Mouse (Mus musculus): ENCODE results near the gene St8sia1. TPM values are rescaled to one million over a fixed set of nuclear protein-coding genes. Genes with fewer than 3 reads are reported as not detected.

St8sia1 gene
- polyA plus RNA-seq, 1 experiment from 2014 or later = 7.6 TPM

DNA sequence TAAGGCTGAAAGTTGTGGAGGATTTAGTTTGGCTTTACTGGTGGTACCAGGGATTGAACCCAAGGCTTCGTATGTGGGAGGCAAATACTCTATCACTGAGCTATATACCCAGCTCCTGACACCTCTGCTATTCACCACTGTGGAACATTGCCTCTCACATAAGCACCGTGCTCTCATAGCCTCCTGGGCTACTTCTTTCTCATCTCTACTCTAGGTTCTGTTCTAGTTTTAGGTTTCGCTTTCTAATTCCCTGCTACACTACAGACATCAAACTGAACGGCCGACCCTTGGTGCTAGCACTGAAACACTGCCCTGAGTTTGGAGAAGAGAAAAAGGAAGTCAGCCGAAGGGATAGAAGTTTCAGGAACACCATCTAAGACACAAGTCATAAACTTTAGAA, 99.1 kb downstream of the St8sia1 start:
- Histone ChIP-seq H3K36me3 (peaks cover 30% of the 10 kb centered on the region), H3K9me3 (no peaks in the 10 kb centered on the region), H3K4me1 (replicated peaks) (peaks cover 25% of the 10 kb centered on the region), H3K27ac (no peak overlapping the region), H3K4me2 (no peak overlapping the region), H3K9ac (no peak overlapping the region), H3K27me3 (no peaks in the 10 kb centered on the region), H3K4me3 (no peak overlapping the region)
- no peak for ATAC-seq (ENCODE audit: low FRiP score)
- 92% methylated on average over 6 of the region's 6 CpGs for WGBS

DNA sequence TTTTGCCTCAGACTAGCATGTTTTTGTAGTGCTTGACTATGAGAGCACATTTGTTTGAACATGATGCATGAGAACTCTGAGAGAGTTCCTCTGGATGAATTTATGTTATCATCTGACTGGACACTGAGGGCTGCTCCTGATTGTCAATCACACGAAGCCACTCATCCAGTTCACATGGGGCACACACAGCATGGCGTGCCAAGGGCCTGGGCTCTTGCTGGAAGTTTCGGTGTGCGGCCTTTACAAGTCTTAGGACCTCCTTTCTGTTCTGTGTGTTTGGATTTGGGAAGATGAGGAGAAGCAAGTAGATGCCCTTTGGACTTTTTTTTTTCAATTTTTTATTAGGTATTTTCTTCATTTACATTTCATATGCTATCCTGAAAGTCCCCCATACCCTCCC, 100.4 kb downstream of the St8sia1 start:
- Histone ChIP-seq H3K4me1 (replicated peaks) (peaks cover 20% of the 10 kb centered on the region), H3K27ac (no peak overlapping the region), H3K9ac (no peak overlapping the region), H3K9me3 (no peaks in the 10 kb centered on the region), H3K27me3 (no peaks in the 10 kb centered on the region), H3K36me3 (peaks cover 30% of the 10 kb centered on the region), H3K4me3 (no peak overlapping the region), H3K4me2 (no peak overlapping the region)
- no peak for ATAC-seq (ENCODE audit: low FRiP score)
- 96% methylated on average over 4 of the region's 4 CpGs for WGBS

DNA sequence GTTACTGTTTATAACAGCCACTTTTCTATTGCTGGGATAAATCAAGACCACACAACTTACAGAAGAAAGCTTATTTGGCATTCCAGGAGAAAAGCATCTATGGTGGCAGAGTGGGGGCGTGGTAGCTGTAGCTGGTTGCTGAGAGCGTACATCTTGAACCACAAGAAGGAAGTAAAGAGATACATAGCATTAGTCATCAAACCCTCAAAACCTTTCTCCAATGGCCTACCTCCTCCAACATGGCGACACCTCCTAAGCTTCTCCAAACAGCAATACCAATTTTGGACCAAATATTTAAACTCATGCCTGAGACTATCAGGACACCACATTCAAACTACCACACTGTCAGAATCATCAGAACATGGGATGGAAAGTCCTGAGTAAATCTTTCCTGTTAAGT, 102.0 kb downstream of the St8sia1 start:
- no peaks in the 10 kb centered on the region for H3K27me3 ChIP-seq
- no peak overlapping the region for H3K9ac ChIP-seq
- no peak overlapping the region for H3K4me2 ChIP-seq
- WGBS = 97% methylated on average over 3 of the region's 3 CpGs
- H3K4me1 ChIP-seq (replicated peaks) = peaks cover 17% of the 10 kb centered on the region
- H3K9me3 ChIP-seq = no peaks in the 10 kb centered on the region
- H3K4me3 ChIP-seq = no peak overlapping the region
- H3K36me3 ChIP-seq = peaks cover 30% of the 10 kb centered on the region
- H3K27ac ChIP-seq = no peak overlapping the region
- no peak for ATAC-seq (ENCODE audit: low FRiP score)

DNA sequence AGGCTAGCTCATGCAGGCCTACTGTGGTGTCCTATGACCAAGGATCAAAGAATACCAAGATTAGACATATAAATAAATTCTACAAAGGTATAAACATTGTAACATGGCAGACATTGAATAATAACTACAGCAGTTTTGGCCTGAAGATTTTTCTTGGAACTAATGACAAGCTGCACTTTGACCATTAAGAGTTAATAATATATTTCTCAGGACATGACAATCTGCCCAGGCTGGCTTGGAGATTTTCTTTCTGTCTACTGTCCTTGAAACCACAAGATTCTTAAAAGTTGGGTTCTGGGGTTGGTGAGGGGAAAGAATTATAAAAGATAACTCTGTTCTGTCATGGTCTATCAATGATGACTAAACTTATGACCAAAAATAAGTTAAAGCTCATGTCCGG, 103.9 kb downstream of the St8sia1 start:
- Histone ChIP-seq H3K9ac (no peak overlapping the region), H3K4me1 (replicated peaks) (peaks cover 24% of the 10 kb centered on the region), H3K27ac (no peak overlapping the region), H3K36me3 (peaks cover 23% of the 10 kb centered on the region), H3K4me3 (no peak overlapping the region), H3K27me3 (no peaks in the 10 kb centered on the region), H3K9me3 (no peaks in the 10 kb centered on the region), H3K4me2 (no peak overlapping the region)
- no peak for ATAC-seq (ENCODE audit: low FRiP score)
- 92% methylated on average over 1 of the region's 1 CpGs for WGBS

DNA sequence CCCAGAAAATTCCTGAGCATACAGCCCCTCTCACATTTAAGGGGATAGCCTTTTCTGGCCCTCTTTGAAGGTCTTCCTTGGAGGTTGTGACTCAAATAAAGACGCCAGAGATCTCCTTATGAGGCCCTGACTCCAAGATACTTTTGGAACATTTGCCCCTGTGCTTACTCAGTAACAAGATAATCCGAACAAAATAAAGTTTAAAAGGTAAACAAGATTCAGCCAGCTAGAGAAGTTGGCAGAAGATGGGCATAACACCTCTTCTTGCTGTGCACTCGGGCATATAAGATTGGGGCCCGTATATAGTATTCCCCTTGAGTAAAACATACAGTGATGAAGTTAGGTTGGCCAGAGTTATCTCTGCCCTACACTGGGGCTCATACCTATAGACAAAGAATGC, 104.3 kb downstream of the St8sia1 start:
- no peaks in the 10 kb centered on the region for H3K9me3 ChIP-seq
- no peak for ATAC-seq (ENCODE audit: low FRiP score)
- H3K36me3 ChIP-seq = peaks cover 21% of the 10 kb centered on the region
- no peak overlapping the region for H3K27ac ChIP-seq
- no peak overlapping the region for H3K4me2 ChIP-seq
- H3K9ac ChIP-seq = no peak overlapping the region
- no peak overlapping the region for H3K4me3 ChIP-seq
- H3K4me1 ChIP-seq (replicated peaks) = peaks cover 24% of the 10 kb centered on the region
- H3K27me3 ChIP-seq = no peaks in the 10 kb centered on the region
- WGBS = 96% methylated on average over 4 of the region's 4 CpGs

DNA sequence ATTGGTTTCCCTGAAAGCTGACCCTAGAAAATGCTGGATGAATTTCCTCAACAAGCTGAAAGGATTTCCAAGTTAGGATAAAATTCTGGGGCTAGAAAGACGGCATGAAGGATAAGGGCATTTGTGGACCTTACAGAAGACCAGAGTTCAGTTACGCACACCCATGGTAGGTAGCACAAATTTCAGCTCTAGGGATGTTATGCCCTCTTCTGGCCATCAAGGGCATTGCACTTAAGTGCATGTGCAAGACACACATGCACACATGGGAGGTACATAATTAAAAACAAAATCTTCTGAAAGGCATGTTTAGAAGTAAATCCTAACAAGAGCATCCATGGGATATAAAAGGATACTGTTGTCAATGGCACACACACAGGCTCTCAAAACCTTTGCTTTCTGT, 105.3 kb downstream of the St8sia1 start:
- Histone ChIP-seq H3K9ac (no peak overlapping the region), H3K4me2 (no peak overlapping the region), H3K4me3 (no peak overlapping the region), H3K9me3 (no peaks in the 10 kb centered on the region), H3K27me3 (no peaks in the 10 kb centered on the region), H3K27ac (no peak overlapping the region), H3K4me1 (replicated peaks) (peaks cover 24% of the 10 kb centered on the region), H3K36me3 (peaks cover 20% of the 10 kb centered on the region)
- no peak for ATAC-seq (ENCODE audit: low FRiP score)
- WGBS = 95% methylated on average over 2 of the region's 2 CpGs

DNA sequence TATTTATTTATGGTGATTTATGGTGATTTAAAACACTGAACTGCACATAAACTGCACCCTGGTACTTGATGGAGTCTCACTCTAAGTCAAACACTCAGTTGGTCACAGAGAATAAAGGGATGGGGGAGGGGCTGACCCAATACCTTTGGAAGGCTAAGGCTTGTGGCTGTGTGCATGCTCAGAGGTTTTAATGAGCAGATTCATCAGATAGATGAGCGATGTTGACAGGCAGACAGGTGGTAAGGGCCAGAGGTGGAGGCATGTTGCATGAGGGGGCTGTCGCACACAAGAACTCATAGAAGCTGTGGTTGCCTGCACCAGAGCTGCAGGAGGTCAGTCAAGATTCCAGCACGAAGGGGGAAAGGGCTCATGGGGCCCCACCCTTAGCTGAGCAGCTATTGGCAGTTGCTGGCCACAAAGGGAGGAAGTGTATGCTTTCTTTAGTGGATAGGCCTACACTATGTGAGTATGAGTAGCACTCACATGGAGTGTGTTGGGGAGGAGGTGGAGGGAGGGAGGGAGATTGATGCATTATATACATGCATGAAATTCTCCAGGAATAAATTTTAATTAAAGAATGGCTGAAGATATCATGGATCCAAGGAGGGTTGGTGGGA, 107.9 kb downstream of the St8sia1 start:
- Histone ChIP-seq H3K4me3 (no peak overlapping the region), H3K27ac (peak overlapping the region; percentile 4; the same call in 1 of the 2 replicates), H3K4me1 (replicated peaks) (peaks cover 27% of the 10 kb centered on the region), H3K9ac (no peak overlapping the region), H3K9me3 (no peaks in the 10 kb centered on the region), H3K27me3 (no peaks in the 10 kb centered on the region), H3K4me2 (no peak overlapping the region), H3K36me3 (no peaks in the 10 kb centered on the region)
- WGBS = 42% methylated on average over 3 of the region's 3 CpGs
- ATAC-seq (ENCODE audit: low FRiP score) = 0 out of 2 replicates have a peak, but pooled peaks have one; percentile 48

DNA sequence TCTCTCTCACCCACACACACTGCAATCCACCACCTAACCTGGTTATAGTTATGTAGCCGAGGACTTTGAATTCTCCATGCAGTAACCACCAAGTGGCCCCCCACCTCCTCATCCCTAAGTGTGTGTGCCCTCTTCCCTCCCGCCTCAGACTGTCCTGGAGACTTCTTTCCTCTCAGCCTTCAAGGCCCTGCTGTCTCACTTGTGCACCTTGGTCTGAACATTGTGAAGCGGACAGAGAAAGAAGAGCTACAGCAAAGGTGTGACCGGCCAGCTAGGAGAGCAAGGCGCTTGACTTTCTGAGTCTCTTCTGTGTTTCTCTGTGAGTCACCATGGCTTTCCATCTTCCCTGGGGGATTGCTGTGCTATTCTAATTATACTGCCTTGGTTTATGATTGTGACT, 108.5 kb downstream of the St8sia1 start:
- WGBS = 93% methylated on average over 5 of the region's 5 CpGs
- ATAC-seq (ENCODE audit: low FRiP score) = 0 out of 2 replicates have a peak, but pooled peaks have one; percentile 37
- Histone ChIP-seq H3K36me3 (no peaks in the 10 kb centered on the region), H3K9ac (no peak overlapping the region), H3K9me3 (no peaks in the 10 kb centered on the region), H3K27me3 (no peaks in the 10 kb centered on the region), H3K27ac (no peak overlapping the region), H3K4me2 (no peak overlapping the region), H3K4me3 (no peak overlapping the region), H3K4me1 (replicated peaks) (peaks cover 27% of the 10 kb centered on the region)

DNA sequence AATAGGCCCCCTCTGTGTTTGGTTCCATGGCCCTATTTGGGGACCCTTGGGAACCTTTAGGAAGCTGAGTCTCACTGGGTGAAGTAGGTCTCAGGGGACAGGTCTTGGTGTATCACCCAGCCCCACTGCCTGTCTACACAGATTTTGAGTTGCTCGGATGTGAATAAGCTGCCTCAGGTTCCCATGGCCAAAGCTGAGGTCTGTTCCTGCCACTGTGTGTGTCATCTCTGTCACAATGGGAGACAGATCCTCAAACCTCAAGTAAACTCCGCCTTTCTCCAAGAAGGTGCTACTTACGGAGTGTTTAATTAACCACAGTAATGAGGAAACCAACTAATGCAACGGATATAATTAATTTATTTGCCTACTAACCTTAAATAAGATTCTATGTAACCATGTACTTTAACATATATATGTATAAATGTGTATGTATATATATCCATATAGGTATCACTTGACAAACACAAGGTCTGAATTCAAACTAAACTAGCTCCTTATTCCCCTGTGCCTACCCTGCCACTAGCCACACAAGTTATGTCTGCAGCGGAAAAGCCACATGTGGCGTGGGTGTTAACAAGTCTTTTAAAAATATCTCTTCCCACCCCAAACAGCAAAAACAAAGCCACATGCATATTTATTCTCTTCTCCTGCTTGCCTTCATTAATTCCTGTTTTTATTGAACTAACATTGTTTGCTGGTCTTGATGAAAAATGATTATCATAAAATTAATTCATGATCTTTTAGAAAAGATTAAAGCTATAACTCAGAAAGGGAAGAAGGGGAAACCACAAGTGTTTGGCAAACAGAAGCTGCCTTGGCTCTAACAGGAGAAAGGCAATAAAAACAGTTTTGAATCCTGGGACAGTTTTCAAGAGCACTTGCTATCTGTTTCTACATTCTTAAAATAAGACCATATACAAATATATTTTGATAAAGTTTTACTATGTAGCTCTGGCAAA, 111.6 kb downstream of the St8sia1 start:
- ATAC-seq (ENCODE audit: low FRiP score) = no peak
- H3K4me2 ChIP-seq = no peak overlapping the region
- no peaks in the 10 kb centered on the region for H3K36me3 ChIP-seq
- H3K4me3 ChIP-seq = no peak overlapping the region
- H3K4me1 ChIP-seq (replicated peaks) = peaks cover 22% of the 10 kb centered on the region
- H3K9me3 ChIP-seq = no peaks in the 10 kb centered on the region
- H3K9ac ChIP-seq = no peak overlapping the region
- no peak overlapping the region for H3K27ac ChIP-seq
- WGBS = 82% methylated on average over 6 of the region's 6 CpGs
- no peaks in the 10 kb centered on the region for H3K27me3 ChIP-seq

DNA sequence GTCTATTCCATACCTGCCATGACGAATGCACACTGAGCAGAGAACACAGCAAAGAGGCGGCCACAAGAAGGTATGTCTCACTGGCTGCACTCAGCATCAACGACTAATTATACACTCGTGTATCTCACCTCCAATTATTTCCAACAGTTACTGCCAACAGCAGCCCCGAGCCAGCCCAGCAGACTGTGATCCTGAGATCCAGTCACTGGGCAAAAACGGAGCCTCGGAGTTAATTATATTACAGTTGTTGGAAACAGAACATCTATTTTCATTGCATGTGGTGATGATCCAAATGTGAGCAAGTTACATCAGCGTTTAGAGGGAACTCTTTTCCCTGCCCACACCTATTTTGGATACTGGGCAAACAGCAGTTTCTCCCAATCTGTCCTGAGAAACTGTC, 113.8 kb downstream of the St8sia1 start:
- no peak overlapping the region for H3K4me2 ChIP-seq
- no peaks in the 10 kb centered on the region for H3K27me3 ChIP-seq
- no peak overlapping the region for H3K27ac ChIP-seq
- 81% methylated on average over 8 of the region's 8 CpGs for WGBS
- H3K36me3 ChIP-seq = no peaks in the 10 kb centered on the region
- ATAC-seq (ENCODE audit: low FRiP score) = no peak
- peaks cover 3% of the 10 kb centered on the region; the same call in 1 of the 2 replicates for H3K4me1 ChIP-seq (replicated peaks)
- H3K4me3 ChIP-seq = no peak overlapping the region
- no peaks in the 10 kb centered on the region for H3K9me3 ChIP-seq
- no peak overlapping the region for H3K9ac ChIP-seq

DNA sequence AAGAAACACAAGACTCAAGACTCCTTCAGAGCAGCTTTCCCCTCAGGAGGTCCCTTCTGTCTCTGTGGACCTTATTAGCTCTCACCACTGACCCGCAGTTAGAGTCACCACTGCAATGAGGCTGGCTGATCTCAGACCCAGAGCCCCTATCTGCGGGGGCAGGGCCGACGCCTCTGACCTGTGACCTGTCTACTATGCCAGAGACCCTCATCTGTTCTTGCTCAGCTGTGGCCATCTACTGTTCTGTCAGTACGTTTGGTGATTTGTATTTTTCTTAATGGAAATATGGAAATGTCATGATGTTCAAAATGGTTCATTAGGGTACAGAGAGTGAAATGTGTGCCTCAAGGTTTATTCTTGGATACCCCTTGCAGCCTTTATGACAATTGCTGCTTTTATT, 114.9 kb downstream of the St8sia1 start:
- WGBS = 56% methylated on average over 5 of the region's 5 CpGs
- H3K27ac ChIP-seq = no peak overlapping the region
- H3K27me3 ChIP-seq = no peaks in the 10 kb centered on the region
- no peak overlapping the region for H3K9ac ChIP-seq
- no peak overlapping the region for H3K4me3 ChIP-seq
- no peak overlapping the region for H3K4me2 ChIP-seq
- ATAC-seq (ENCODE audit: low FRiP score) = no peak
- 0 out of 2 replicates have a peak, but pooled peaks cover 3% of the 10 kb centered on the region for H3K36me3 ChIP-seq
- no peaks in the 10 kb centered on the region for H3K9me3 ChIP-seq
- H3K4me1 ChIP-seq (replicated peaks) = peaks cover 3% of the 10 kb centered on the region; the same call in 1 of the 2 replicates

DNA sequence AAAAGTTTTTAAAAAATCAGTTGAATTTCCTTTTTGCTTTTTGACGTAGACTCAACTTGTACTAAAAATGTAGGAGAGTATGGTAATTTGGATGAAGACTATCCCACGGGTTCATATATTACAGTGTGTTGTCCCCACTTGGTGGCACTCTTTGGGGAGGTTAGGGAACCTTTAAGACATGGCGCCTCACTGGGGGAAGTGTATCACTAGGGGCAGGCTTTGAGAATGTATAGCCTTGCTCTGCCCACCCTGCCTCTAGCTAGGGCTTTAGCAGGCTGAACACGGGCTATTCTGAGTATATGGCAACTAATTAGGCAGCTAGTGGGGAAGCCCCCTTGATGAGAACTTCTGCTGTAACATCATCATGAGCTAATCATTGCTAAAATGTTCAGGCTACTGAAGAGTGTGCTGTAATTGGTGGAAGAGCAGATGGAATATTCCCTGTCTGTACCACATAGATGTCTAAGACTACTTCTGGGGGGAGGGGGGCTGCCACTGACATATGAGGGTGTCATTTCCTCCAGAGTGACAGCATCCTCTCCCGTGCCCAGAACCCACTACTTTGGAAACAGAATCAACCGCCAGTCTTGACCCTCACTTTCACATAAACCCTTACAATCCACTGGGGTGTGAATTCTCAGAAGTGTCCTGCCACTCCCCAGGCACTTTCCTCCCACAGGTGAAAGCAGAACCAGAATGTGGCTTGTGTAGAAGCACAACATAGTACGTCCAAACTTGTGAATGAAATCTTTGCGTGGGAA, 116.2 kb downstream of the St8sia1 start:
- H3K4me3 ChIP-seq = no peak overlapping the region
- H3K9ac ChIP-seq = no peak overlapping the region
- WGBS = 88% methylated on average over 8 of the region's 8 CpGs
- H3K4me1 ChIP-seq (replicated peaks) = peaks cover 3% of the 10 kb centered on the region; the same call in 1 of the 2 replicates
- H3K27me3 ChIP-seq = no peaks in the 10 kb centered on the region
- H3K27ac ChIP-seq = no peak overlapping the region
- H3K36me3 ChIP-seq = 0 out of 2 replicates have a peak, but pooled peaks cover 6% of the 10 kb centered on the region
- H3K4me2 ChIP-seq = no peak overlapping the region
- no peak for ATAC-seq (ENCODE audit: low FRiP score)
- H3K9me3 ChIP-seq = no peaks in the 10 kb centered on the region
